Mouse (Mus musculus): ENCODE data around the gene Baat.
A peak's percentile ranks its signal among the peaks of the same experiment; 100 is the strongest.
"Not testable (repeated sequence)": the region's sequence is repeated elsewhere in the genome, so short reads cannot be mapped to it uniquely, and the experiment has no call there.

Baat gene

DNA sequence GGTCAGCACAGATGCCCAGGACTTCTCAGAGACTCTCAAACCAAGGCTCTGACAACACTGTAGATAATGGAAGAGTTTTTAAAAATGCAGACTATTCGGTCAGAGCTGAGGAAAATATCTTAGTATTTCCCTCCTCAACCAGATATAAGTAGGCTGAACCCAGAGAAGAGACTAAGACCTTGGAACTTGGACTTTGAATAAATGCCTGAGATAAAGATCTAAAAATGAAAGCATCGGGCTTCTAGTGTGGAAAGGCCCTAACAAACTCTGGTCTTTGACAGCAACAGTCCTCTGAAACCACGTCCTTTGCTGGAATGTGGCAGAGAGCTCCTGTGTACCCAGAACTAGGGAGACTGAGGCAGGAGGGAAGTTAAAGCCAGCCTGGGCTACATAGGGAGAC is at the start of gene Baat:
Baat (minus strand) TSS at position 172 of the 400 bp plus-strand sequence.
- DNase-seq (ENCODE audit: low spot score) = no peak

DNA sequence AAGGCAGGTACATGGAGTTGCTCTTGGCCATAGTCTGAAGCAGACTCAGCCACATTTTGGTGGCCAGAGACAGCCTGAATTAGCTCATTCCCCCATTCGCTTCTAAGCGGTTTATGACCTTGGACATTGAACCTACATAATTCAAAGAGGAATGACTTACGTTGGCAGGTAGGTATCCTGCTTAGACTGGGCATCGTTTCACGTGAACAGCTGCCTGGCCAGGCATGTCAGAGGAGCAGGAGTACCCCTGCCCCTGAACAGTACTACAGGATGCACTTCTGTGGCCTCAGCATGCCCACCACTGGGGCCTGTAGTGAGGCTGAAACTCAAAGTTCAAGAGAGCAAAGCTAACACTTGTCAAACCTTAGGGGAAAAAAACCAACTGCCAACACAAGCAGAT is 47.0 kb upstream of the Baat start:
- DNase-seq (ENCODE audit: low spot score) = no peak

DNA sequence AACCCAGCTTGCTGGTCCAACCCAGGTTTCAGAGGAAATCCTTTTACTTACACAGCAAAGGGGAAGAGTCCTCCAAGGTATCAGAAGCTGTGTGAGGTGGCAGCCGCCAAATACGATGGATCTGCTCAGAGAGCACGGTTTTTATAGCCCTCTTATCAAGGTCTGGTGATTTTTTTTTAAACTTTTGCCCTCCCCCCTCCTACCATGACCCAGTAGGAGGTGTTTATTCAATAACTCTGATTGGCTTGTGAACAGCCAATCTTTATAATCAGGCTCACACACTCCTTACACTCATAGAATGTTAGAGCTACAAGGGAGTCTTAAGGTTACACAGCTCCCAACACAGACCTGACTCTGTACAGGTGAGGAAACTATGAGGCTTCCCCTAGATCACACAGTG is 43.0 kb upstream of the Baat start, which contains the start of gene Aldob:
Aldob (minus strand) TSS at position 164 of the 400 bp plus-strand sequence.
- no peak for DNase-seq (ENCODE audit: low spot score)

DNA sequence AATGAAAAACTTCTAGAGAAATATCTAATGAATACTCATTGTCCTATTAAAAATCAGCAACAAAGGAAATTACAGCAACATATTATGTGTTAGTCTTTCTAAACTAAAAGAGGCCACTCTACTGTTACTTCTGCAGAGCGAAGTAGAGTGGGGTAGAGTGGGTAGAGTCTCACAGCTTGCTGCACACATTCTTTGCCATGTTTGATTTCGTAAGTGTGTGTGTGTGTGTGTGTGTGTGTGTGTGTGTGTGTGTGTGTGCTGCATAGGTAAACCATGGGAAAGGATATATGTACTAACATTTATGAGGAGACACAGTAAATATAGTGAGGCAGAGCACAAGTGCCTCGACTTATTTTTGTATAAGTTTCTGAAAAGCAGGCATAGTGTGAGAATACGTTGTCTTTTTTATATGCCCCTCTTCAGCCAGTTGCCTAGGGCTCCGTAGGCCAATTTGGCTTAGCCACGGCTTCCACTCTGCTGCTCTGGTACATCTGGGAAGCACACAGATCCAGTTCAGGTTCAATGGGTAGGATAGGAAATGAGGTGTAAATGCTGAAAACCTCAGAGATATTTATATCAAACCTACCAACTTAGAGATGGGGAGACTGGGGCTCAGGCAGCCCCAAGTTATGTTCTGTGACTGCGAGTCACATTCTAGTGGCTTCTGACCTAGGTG is 41.3 kb upstream of the Baat start:
- no peak for DNase-seq (ENCODE audit: low spot score)

- no peak for DNase-seq (ENCODE audit: low spot score)
These were observed 40.7 kb upstream of the Baat start for GRCm38 (mm10) chr4:49546873-49547543.

DNA sequence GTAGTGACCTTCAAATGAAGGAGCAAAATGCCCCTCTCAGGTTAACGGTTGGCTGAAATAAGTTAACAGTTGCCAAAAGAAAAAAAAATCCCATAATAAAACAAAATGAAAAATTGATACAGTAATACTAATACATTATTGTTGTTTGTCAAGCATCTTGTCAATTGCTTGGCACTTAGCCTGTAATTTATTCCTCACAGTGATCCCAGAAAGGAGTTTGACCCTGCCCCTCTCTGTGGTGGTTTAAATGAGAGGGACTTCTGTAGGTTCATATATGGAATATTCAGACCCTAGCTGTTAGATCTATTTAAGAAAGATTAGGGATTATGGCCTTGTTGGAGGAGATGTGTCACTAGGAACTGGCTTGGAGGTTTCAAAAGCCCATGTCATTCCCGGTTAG is 39.7 kb upstream of the Baat start:
- no peak for DNase-seq (ENCODE audit: low spot score)

DNA sequence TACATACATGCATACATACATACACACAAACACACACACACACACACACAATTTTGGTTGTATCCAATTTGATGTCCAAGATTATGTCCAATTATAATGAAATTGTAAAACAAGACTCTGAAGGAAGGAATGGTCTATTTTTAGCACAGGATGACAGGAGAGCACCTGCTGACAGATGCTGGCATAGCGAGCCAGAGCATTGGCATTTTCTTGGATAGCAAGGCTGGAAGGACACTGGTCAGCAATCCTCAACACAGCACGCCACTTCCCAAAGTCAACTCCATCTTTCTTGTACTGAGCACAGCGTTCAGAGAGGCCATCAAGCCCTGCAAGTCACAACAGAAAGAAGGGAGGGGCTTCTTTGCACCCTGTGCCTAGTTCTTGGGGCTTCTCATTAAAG is 34.6 kb upstream of the Baat start:
- DNase-seq (ENCODE audit: low spot score) = no peak

- no peak for DNase-seq (ENCODE audit: low spot score)
These were observed 33.3 kb upstream of the Baat start for GRCm38 (mm10) chr4:49539665-49540064.

GRCm38 (mm10) chr4:49536671-49537070 is 30.3 kb upstream of the Baat start:
- no peak for DNase-seq (ENCODE audit: low spot score)

DNA sequence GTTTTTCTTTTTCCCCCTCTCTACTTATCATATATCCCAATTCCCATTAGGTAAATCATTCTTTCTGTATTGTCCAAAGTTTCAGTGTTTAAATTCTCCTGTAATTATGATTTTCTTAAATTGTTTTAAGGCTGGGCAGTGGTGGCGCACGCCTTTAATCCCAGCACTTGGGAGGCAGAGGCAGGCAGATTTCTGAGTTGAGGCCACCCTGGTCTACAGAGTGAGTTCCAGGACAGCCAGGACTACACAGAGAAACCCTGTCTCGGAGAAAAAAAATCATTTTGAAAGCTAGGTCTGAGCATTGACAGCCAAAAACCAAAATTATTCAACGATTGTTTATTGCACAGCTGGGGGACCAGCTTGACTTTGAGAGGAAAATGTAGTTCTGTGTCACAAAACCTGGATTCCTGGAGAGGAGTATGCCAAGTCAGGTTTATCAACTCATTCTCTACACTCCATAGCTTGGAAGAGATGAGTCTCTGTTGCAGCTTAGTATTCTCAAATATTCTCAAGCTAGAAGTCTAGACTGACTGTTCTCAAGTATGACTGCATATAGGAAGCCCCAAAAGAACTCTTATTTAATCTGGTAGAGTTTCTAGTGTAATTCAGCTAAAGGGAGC is 29.4 kb upstream of the Baat start:
- no peak for DNase-seq (ENCODE audit: low spot score)

DNA sequence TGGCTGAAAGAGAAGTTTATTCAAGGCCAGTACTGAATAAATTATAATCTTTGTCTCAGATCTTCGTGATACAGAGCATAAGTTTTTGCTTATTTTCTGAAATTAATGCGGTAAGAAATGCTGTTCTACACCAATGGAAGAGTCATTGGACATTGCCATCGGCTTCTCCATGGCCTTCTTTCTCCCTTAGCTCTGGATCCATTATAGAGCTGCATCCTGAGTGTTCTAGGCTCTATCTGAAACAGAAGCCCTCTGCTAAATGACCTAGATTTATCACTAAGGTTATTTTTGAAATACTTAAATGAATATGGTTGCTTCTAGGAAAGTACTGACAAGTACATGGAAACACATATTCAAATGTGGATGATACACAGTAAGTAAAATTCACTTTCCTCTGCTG is 28.7 kb upstream of the Baat start:
- no peak for DNase-seq (ENCODE audit: low spot score)

- DNase-seq (ENCODE audit: low spot score) = no peak
These were observed 16.2 kb upstream of the Baat start for GRCm38 (mm10) chr4:49522576-49522975.

DNA sequence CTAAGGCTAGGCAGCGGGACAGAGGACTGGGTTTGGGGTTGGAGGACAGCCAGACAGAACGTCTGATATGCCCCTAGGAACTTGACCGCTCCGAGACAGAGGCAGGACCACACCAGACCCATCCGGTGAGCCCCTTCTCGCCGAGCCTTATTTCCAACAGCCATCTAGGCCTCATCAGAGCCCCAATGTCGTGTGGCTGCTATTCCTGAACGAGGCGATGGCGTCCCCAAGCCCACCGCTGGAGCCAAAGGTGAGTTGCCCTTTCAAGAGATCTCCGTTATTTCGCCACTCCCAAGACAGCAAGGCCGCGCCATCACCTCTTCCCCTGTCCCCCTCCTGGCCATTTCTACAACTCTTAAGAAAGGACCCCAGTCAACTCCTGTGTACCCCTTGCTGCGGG is 15.0 kb upstream of the Baat start:
- DNase-seq (ENCODE audit: low spot score) = no peak

DNA sequence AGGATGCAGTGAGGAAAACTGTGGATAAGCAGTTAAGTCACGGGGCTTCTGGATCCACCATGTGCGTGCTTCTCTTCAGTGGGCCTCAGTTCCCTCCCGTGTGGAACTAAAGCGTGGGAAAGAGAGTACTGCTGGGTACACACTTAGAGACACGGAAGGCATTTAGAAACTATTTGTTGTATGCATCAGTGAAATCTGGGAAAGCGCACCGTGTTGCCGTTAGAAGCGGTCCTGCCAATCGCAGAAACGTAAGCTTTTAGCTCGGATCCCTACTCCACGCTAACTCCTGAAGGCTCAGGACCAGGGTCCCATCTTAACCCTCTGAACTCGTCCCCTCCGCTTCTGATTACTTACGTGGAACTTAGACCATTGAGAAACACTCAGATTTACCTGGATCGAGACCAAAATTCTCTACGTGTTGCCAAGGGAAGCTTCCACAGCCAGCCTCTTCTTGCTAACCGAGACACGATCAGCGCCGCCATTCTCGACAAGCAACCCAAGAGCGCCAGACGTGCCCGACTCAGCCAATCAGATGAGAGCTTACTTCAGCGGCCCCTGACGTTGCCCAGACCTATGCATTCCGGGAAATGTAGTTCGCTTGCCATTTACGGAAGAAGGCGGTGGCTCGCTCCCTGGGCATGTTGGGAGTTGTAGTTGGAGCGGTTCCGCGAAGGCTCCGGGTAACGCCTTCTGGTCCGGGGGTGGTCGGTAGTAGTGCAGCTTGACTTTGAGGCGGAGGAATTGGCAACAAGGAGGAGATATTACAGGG is 14.4 kb upstream of the Baat start, which contains the start of the genes Mrpl50 and Zfp189:
Mrpl50 (minus strand) TSS at position 522 of the 769 bp plus-strand sequence.
Zfp189 (plus strand) TSS at position 605 of the 769 bp plus-strand sequence.
- peak; percentile 93 for DNase-seq (ENCODE audit: low spot score)

DNA sequence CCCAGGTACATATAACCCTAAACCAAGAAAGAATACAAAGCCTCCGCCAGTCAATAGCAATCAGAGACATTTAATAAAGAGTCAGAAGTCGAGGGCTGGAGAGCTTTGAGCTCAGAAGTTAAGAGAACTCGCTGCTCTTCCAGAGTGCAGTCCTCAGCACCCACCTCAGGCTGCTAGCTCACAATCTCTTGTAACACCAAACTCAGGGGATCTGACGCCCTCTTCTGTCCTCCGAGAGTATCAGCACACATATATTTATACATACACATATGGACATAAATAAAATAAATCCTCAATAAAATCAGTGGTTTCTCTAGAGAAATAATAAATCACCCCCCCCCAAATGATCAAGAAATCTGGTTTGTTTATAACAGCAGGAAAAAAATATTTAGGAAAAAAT is 13.1 kb upstream of the Baat start:
- DNase-seq (ENCODE audit: low spot score) = peak; percentile 66

- DNase-seq (ENCODE audit: low spot score) = no peak
These were observed 8.1 kb upstream of the Baat start for GRCm38 (mm10) chr4:49514441-49514840.

GRCm38 (mm10) chr4:49512636-49513035 is 6.3 kb upstream of the Baat start:
- no peak for DNase-seq (ENCODE audit: low spot score)

DNA sequence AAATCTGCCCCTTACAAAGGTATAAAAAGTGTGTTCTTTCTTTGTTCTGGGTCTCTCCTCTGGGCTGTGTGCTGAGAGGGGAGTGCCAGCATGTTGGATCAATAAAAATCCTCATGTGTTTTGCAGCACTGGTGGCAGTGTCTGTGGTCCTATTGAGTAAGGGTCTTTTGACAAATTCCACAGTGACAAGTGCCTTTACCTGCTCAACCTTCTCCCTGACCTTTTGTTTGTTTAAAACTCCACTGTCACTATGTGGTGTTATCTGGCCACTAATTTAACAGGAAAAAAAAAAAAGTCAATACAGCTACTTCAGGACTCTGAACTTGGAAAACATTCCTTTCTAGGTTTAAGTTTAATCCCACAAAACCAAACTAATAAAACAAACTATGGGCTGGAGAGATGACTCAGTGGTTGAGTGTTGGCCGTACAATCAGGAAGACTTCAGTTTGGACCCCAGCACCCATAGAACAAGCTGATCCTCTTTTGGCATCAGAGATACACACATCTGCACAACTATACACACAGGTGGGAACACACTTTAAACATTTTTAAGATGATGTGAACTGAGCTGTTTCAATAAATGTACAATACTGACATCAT is 4.0 kb upstream of the Baat start:
- DNase-seq (ENCODE audit: low spot score) = not testable (repeated sequence)

GRCm38 (mm10) chr4:49509183-49509582 is 2.8 kb upstream of the Baat start:
- DNase-seq (ENCODE audit: low spot score) = no peak

DNA sequence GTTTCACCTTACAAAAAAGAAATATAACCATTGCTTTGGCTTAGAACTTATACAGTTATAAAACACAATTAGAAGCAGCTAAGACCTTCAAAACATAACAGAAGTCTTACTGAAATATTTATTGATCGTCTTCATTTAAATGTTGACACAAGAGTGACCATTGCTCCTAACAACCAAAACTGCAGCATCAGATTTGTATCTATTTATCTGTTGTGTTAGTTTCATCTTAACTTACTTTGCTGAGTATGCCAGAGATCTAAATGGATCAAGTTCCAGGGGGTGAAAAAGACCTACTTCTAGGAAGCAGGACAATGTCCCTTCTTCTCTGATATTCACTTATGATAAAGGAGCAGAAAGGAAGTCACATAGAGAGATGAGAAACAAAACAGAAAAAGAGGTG is 2.8 kb downstream of the Baat start:
- DNase-seq (ENCODE audit: low spot score) = no peak

DNA sequence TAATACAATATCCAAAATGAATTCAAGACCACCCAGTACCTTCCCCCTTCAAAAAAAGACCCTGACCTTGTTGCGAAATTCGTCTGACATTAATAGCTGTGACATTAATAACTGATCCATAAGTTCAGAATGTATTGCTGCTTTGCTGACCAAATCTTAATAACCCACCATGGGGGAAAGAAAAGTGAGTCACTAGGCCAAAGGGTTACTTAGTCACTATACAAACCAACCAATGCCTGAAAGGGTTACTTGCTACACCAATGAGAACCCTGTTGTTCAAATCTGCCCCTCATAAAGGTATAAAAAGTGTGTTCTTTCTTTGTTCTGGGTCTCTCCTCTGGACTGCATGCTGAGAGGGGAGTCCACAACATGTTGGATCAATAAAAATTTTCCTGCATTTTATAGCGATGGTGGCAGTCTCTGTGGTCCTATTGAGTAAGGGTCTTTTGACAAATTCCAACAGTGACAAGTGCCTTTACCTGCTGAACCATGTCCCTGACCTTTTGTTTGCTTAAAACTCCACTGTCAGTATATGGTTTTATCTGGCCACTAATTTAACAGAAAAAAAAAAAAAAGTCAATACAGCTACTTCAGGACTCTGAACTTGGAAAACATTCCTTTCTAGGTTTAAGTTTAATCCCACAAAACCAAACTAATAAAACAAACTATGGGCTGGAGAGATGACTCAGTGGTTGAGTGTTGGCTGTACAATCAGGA is 20.3 kb downstream of the Baat start:
- not testable (repeated sequence) for DNase-seq (ENCODE audit: low spot score)

All from c-Kit-positive CD71-positive TER-119-positive erythroid progenitor cells, embryonic 14.5 days (primary cell).